Mouse (Mus musculus) bone marrow macrophage, adult 2 months (primary cell): ENCODE data around the gene B3galt1. TPM values are rescaled to one million over a fixed set of nuclear protein-coding genes. Genes with fewer than 3 reads are reported as not detected.

Experiments used
- H3K27ac ChIP-seq: 2 replicates; pipeline ENCODE4 v1.5.1; 2012; ENCODE audit warnings: low read depth, low read length; ENCODE audit not compliant: insufficient read depth
- H3K4me1 ChIP-seq: 2 replicates; pipeline ENCODE4 v1.6.1; 2012; ENCODE audit warnings: low read length; ENCODE audit not compliant: control insufficient read depth, insufficient read depth
- H3K4me3 ChIP-seq: 2 replicates; pipeline ENCODE4 v1.5.1; 2012; ENCODE audit warnings: mild to moderate bottlenecking, low read length, moderate library complexity; ENCODE audit not compliant: insufficient read depth
- CTCF ChIP-seq: IDR thresholded peaks from 2 replicates; pipeline ENCODE4 v1.5.1; 2012; ENCODE audit warnings: low read depth, mild to moderate bottlenecking, low read length, moderate library complexity
- POLR2A ChIP-seq: IDR thresholded peaks from 2 replicates; pipeline ENCODE4 v1.6.1; 2012; ENCODE audit warnings: mild to moderate bottlenecking, low read depth, low read length, borderline replicate concordance
- polyA plus RNA-seq: library from polyadenylated mRNA; stranded (reverse); fragments of >200 nt; gene quantifications from 2 replicates; pipeline ENCODE4 v1.2.4, GENCODE M21; 2012; ENCODE audit not compliant: missing spikeins, insufficient read depth, insufficient read length

Gene B3galt1
- polyA plus RNA-seq, 1 experiment, result not detected

DNA sequence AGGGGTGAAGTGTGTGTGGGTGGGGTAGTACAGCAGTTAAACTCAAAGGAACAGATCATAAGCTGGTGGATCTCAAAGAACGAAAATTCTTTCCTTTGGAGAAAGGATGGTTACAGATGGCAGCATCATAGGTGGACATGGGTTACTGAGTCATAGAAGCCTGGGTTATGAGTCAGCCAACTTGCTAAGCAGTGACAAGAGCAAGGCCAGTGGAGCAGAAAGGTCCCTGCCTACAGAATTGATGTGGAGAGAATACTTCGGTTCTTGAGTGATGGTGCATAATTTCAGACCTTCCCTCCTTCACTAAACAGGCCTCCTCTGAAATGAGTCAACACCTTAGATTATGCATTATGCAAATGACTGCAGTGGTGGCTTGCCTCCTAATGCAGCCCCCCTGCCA lies 525.9 kb downstream of the B3galt1 start:
- Histone ChIP-seq H3K4me1 (no peaks in the 10 kb centered on the region), H3K4me3 (no peak overlapping the region), H3K27ac (no peak overlapping the region)
- TF ChIP-seq CTCF (no peak), POLR2A (no peak)

DNA sequence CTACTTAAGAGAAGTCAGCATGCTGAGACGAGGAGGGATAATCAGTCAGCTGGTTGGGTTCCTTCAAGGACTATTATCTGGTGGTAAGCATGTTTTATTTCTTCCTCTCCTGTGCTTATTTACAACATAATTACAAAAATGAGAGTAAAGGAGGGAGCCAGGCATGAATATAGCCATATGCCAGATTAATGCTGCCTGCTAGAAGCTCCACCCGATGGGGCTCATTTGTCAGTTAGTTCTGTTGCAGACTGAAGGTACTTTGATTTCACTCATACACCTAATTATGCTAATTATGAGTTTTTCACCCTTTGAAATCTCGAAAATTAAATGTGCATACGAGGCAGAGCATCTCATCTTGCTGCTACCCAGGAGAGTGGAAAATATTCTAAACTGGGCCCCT lies 539.0 kb downstream of the B3galt1 start:
- no peak for TF ChIP-seq POLR2A
- TF ChIP-seq CTCF, result no peak
- Histone ChIP-seq H3K4me3 (no peak overlapping the region), H3K4me1 (no peaks in the 10 kb centered on the region), H3K27ac (no peak overlapping the region)

DNA sequence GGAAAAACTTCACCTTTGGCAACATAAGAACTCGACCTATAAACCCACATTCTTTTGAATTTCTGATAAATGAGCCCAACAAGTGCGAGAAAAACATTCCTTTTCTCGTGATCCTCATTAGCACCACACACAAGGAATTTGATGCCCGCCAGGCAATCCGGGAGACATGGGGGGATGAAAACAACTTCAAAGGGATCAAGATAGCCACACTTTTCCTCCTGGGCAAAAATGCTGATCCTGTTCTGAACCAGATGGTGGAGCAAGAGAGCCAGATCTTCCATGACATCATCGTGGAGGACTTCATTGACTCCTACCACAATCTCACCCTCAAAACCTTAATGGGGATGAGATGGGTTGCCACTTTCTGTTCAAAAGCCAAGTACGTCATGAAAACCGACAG lies 552.4 kb downstream of the B3galt1 start:
- H3K4me3 ChIP-seq, result no peak overlapping the region
- H3K27ac ChIP-seq, result no peak overlapping the region
- no peak for TF ChIP-seq POLR2A
- no peak for TF ChIP-seq CTCF
- no peaks in the 10 kb centered on the region for H3K4me1 ChIP-seq

DNA sequence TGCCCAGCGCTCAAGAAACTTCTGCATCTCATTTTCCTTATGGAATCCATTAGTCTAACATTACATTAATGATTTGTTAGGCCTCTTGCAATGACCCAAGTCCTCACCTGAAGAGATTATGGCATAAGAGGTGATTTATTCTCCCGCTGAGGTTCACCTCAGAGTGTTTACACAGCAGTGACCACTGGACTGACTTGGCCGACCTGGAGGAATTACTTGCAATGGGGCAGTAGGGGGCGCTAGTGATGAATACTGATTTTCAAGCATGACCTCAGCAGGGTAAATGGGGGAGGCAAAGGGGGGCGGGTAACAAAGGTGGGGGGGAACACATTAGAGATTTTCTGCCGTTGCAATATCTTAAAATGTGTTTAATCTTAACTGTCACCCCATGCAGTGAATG lies 559.1 kb downstream of the B3galt1 start:
- no peaks in the 10 kb centered on the region for H3K4me1 ChIP-seq
- H3K4me3 ChIP-seq, result no peak overlapping the region
- H3K27ac ChIP-seq, result no peak overlapping the region
- TF ChIP-seq POLR2A (no peak), CTCF (no peak)

DNA sequence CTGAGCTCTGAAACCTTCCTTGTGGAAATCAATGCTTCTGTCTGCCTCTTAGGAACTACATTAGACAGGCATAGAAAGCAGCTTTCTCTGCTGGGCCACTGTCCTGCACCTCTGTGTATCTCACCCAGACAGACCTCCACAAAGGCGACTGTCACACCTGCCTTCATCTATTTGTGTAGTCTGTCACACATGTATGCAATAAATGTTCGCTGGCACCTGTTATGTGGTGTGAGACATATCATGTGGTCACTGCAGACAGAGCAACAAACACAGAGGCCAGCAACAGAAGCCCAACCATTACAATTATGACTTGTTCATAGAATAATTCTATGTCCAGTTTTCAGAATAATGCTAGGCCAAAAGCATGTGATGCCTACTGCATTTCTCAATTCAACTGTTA lies 575.4 kb downstream of the B3galt1 start:
- H3K4me1 ChIP-seq, result no peaks in the 10 kb centered on the region
- TF ChIP-seq POLR2A (no peak), CTCF (no peak)
- H3K4me3 ChIP-seq, result no peak overlapping the region
- H3K27ac ChIP-seq, result no peak overlapping the region

DNA sequence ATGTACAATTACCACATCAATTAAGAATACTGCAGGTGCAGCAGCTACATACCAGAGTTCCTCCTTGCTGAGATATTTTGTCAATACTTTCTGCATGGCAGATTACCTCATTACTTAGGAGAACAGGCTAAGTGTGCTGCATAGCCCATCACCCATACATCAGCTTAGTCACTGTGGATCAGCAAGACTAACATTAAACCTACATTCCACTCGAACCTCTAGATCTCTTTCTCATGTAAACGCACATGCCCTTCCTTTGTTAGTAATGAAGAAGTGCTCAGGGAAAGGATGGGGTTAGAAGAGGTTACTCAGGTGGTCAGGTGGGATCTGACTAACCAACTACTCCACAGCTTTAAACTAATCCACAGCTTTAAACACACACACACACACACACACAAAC lies 577.6 kb downstream of the B3galt1 start:
- Histone ChIP-seq H3K4me3 (no peak overlapping the region), H3K27ac (no peak overlapping the region), H3K4me1 (no peaks in the 10 kb centered on the region)
- TF ChIP-seq CTCF (no peak), POLR2A (no peak)

DNA sequence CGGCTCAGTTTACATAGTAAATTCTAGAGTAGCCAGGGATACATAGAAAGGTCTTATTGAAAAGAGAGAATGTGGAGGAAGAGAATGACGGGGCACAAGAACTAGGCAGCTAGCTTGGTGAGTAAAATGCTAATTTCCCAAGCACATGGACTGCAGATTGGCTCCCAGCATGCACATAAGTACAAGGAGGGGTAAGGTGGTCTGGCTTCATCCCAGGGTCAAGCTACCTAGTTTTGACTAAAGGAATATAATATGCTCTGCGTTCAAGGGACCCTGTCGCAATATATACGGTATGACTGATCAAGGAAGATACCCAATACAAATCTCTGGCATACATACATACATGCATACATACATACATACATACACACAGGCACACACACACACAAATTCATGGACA lies 594.1 kb downstream of the B3galt1 start:
- Histone ChIP-seq H3K4me1 (no peaks in the 10 kb centered on the region), H3K4me3 (no peak overlapping the region), H3K27ac (no peak overlapping the region)
- no peak for TF ChIP-seq CTCF
- no peak for TF ChIP-seq POLR2A

DNA sequence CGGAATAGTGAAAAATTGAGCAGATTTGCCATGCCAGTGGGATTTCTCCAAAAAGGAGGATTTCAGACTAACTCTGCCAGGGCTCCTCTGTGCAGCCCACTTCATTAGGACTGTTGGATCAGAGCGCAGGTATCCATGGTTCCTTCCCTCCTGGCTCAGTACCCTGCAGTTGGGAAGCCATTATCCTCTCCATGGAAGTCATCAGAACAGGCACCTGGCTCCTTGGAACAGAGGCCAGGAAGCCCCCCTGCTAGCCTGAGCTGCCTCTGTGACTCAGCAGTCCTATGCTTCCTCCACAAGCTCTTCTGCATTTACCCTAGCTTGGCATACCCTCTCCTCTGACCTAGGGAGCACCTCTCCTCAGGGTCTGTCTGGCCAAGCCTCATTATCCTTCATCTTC lies 594.9 kb downstream of the B3galt1 start:
- Histone ChIP-seq H3K4me1 (no peaks in the 10 kb centered on the region), H3K4me3 (no peak overlapping the region), H3K27ac (no peak overlapping the region)
- no peak for TF ChIP-seq CTCF
- TF ChIP-seq POLR2A, result no peak

DNA sequence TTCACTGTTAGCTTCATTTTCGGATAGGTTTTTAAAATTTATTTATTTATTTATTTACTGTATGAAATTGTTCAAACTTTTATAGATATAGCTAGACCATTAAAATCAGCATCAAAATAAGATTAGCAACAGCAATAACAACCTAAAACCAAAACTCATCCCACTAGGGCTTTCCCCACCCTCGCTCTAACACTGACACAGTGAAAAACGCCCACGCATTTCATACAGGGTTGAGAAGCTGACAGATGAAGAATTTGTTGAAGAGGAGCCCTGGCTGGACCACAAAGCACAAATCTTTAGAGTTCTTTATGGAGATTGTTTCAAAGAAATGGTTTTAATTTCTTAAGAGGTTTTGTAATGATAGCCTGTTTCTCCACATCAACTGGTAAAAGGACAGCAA lies 596.3 kb downstream of the B3galt1 start:
- Histone ChIP-seq H3K4me1 (no peaks in the 10 kb centered on the region), H3K4me3 (no peak overlapping the region), H3K27ac (no peak overlapping the region)
- TF ChIP-seq POLR2A, result no peak
- TF ChIP-seq CTCF, result no peak

DNA sequence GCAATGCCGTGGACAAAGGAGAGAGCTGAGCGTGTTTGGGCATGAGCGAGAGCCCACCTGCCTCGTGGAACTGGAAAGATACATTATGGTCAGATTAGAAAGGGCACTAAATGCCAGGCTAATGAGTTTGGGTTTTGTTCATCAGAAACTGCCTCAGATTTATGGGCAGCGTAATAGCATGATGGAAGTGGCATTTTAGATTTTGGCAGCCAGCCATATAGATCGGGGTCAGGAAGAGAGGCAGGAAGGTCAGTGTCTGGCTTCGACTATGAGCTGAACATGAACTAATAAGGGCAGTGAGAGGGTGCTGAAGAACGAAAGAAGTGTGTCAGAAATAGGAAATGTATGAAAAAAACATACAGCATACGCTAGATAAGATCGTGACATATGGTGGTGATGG lies 605.6 kb downstream of the B3galt1 start:
- no peaks in the 10 kb centered on the region for H3K4me1 ChIP-seq
- TF ChIP-seq CTCF (no peak), POLR2A (no peak)
- H3K27ac ChIP-seq, result no peak overlapping the region
- no peak overlapping the region for H3K4me3 ChIP-seq

Other genes with a start within 250 kb of the B3galt1 start
- not detected in 2 replicates for gene Gm21830, start 152.1 kb upstream of the B3galt1 start, polyA plus RNA-seq
- not detected in 2 replicates for gene Gm26727, start 132.7 kb upstream of the B3galt1 start, polyA plus RNA-seq
- 0.09 TPM in 1 of 2 replicates, not detected in the other for gene Xirp2, start 119.9 kb upstream of the B3galt1 start, polyA plus RNA-seq